Mouse (Mus musculus): ENCODE measurements at regions not wholly inside any gene's neighbourhood (a gene's known extent, or its start where the extent isn't known, plus 50 kb on each side); places are given as distances from the start of the nearest gene placed in this dataset.

- no peaks in the 10 kb centered on the region for H3K4me1 ChIP-seq (ENCODE audit: insufficient read depth)
- H3K4me2 ChIP-seq = no peak overlapping the region
- TF ChIP-seq CTCF (IDR thresholded peaks at IDR 0.05; ENCODE audit: low read depth) = no peak
- 89% methylated on average over 1 of the region's 1 CpGs for WGBS
- no peaks in the 10 kb centered on the region for H3K27me3 ChIP-seq (ENCODE audit: insufficient read depth, low read length)
- H3K9me3 ChIP-seq (ENCODE audit: low read depth, low read length) = no peaks in the 10 kb centered on the region
- H3K9ac ChIP-seq = no peak overlapping the region
- DNase-seq = no peak
- H3K36me3 ChIP-seq (ENCODE audit: insufficient read depth) = no peaks in the 10 kb centered on the region
- H3K4me3 ChIP-seq (ENCODE audit: low read depth, low read length) = no peak overlapping the region
- no peak overlapping the region for H3K27ac ChIP-seq (ENCODE audit: low read depth)
- no peak for ATAC-seq (ENCODE audit: insufficient read depth)
Measured at GRCm38 (mm10) chr1:100551293-100551692, 778.7 kb downstream of the Cntnap5b start.

- H3K27ac ChIP-seq (ENCODE audit: low read depth) = no peak overlapping the region
- DNase-seq (peak; percentile 19), ATAC-seq (ENCODE audit: insufficient read depth) (no peak)
- no peak overlapping the region for H3K4me3 ChIP-seq (ENCODE audit: low read depth, low read length)
- H3K9ac ChIP-seq = no peak overlapping the region
- no peaks in the 10 kb centered on the region for H3K36me3 ChIP-seq (ENCODE audit: insufficient read depth)
- 31% methylated on average over 2 of the region's 2 CpGs for WGBS
- peak; percentile 47 for TF ChIP-seq CTCF (IDR thresholded peaks at IDR 0.05; ENCODE audit: low read depth)
- no peak overlapping the region for H3K4me2 ChIP-seq
- H3K9me3 ChIP-seq (ENCODE audit: low read depth, low read length) = no peaks in the 10 kb centered on the region
- H3K4me1 ChIP-seq (ENCODE audit: insufficient read depth) = no peaks in the 10 kb centered on the region
- H3K27me3 ChIP-seq (ENCODE audit: insufficient read depth, low read length) = no peaks in the 10 kb centered on the region
Measured at GRCm38 (mm10) chr1:100556937-100557336, 784.4 kb downstream of the Cntnap5b start.
